Mouse (Mus musculus) forebrain, embryonic 15.5 days (tissue): ENCODE measurements around the gene Mlx. TPM values are rescaled to one million over a fixed set of nuclear protein-coding genes. Genes with fewer than 3 reads are reported as not detected.

ENCODE experiments used
- ATAC-seq: fragments of 200-750 bp; cut with Nextera tagmentation; replicated peaks from 2 replicates; pipeline ENCODE4 v1.8.0; 2017; ENCODE audit warnings: mild to moderate bottlenecking, moderate TSS enrichment, moderate library complexity
- H3K27ac ChIP-seq: fragments of 300-500 bp; sonication (generic); replicated peaks from 2 replicates; pipeline ENCODE4 v1.5.1; 2015; ENCODE audit warnings: mild to moderate bottlenecking, inconsistent platforms
- H3K27me3 ChIP-seq: fragments of 300-500 bp; sonication (generic); 2 replicates; pipeline ENCODE4 v1.6.1; 2015; ENCODE audit warnings: inconsistent platforms
- H3K36me3 ChIP-seq: fragments of 300-500 bp; sonication (generic); 2 replicates; pipeline ENCODE4 v1.6.1; 2015; ENCODE audit warnings: mild to moderate bottlenecking, inconsistent platforms
- H3K4me1 ChIP-seq: fragments of 300-500 bp; sonication (generic); 2 replicates; pipeline ENCODE4 v1.6.1; 2015; ENCODE audit warnings: inconsistent platforms
- H3K4me2 ChIP-seq: fragments of 300-500 bp; sonication (generic); replicated peaks from 2 replicates; pipeline ENCODE4 v1.6.1; 2015; ENCODE audit warnings: mild to moderate bottlenecking, inconsistent platforms
- H3K4me3 ChIP-seq: fragments of 300-500 bp; sonication (generic); 2 replicates; pipeline ENCODE4 v1.5.1; 2015; ENCODE audit warnings: mild to moderate bottlenecking, inconsistent platforms
- H3K9ac ChIP-seq: fragments of 300-500 bp; sonication (generic); replicated peaks from 2 replicates; pipeline ENCODE4 v1.6.1; 2015; ENCODE audit warnings: mild to moderate bottlenecking, inconsistent platforms
- H3K9me3 ChIP-seq: fragments of 300-500 bp; sonication (generic); 2 replicates; pipeline ENCODE4 v1.6.1; 2016; ENCODE audit warnings: inconsistent platforms
- WGBS: fragments of 180-500 bp; shearing (Covaris S2); methylation state at CpG from one replicate; pipeline ENCODE4 v1.1.7; 2015; ENCODE audit warnings: mixed read lengths; 5-methylcytosine and 5-hydroxymethylcytosine counted together
- polyA plus RNA-seq: library from polyadenylated mRNA; unstranded; fragments of >200 nt; fragmentation: Nextera tagmentation; extraction: Ambion mirVana; gene quantifications from 2 replicates; pipeline ENCODE4 v1.2.1, GENCODE M21; 2015

Gene Mlx
- polyA plus RNA-seq, result 92.9 and 96.5 TPM in 2 replicates

DNA sequence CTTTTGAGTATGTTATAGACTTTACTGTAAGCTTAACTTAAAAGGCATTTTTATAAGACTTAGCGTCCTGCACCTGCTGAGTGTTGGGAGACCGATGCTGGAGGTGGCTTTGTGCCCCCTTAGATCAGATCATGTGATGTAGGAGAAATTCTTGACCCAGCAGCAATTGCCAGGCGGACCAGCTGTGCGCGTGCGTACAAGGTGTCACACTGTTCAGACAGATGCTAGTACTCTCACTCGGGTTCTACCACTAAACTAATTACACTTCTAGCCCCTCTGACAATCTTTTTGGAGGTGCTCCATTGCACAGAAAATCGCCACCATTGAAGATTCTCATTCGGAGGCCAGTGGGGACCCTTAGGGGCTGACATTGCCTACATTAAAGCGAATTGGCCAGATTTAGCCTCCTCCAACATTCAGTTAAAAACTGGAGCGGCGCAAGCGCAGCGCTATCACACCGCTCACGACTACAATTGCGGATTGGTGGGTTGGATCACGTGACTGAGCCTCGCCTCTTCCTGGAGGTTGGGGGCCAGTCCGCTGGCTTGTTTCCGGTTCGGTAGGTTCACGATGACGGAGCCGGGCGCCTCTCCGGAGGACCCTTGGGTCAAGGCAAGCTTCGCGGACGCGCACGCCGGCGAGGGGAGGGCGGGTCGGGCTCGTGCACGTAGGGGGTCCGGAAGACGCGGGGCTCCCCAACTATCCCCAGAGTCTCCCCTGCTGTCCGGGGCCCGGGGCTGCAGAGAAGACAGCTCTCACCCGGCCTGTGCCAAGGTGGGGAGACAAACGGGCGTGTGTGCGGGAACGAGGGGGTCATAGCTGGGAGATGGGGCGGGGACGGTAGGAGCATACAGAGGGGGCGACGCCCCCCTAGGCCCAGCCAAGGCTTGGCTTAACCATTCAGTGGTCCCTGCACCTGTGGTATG lies at the start of gene Mlx:
Gene Mlx, plus strand, starts transcription at position 522 of the 926 bp plus-strand sequence.
- no peaks in the 10 kb centered on the region for H3K27me3 ChIP-seq
- H3K9ac ChIP-seq, result peak within 1 kb of the TSS; percentile 76
- H3K9me3 ChIP-seq, result no peaks in the 10 kb centered on the region
- peaks cover 38% of the 10 kb centered on the region for H3K4me1 ChIP-seq
- H3K36me3 ChIP-seq, result peaks cover 35% of the 10 kb centered on the region
- peak within 1 kb of the TSS; percentile 73 for H3K4me3 ChIP-seq
- peak; percentile 82 for ATAC-seq
- under 1% methylated on average over 52 of the region's 52 CpGs for WGBS
- H3K4me2 ChIP-seq, result peak within 1 kb of the TSS; percentile 89
- H3K27ac ChIP-seq, result peak within 1 kb of the TSS; percentile 86

DNA sequence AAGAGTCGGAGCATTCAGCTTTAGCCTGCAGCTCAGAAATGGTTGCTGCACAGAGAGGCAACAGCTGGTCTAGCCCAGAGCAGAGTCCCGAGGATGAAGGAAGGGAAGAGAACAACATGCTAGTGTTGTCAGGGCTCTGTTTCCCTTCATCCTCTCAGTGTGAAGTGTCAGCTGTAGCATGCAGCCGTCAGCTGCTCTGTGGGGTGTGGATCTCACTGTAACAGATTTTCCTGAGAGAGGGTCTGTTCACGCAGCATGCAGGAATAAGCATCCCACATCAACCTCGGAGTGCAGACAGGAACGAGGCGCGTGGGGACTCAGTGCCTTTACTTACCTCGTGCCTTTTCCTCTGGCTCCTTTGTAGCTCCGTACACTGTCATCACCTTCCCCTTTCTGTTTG lies 49.3 kb upstream of the Mlx start:
- no peak overlapping the region for H3K4me3 ChIP-seq
- 85% methylated on average over 10 of the region's 10 CpGs for WGBS
- H3K36me3 ChIP-seq, result peaks cover 86% of the 10 kb centered on the region
- ATAC-seq, result no peak
- H3K4me2 ChIP-seq, result no peak overlapping the region
- H3K9me3 ChIP-seq, result no peaks in the 10 kb centered on the region
- H3K9ac ChIP-seq, result no peak overlapping the region
- no peaks in the 10 kb centered on the region for H3K4me1 ChIP-seq
- no peak overlapping the region for H3K27ac ChIP-seq
- H3K27me3 ChIP-seq, result no peaks in the 10 kb centered on the region

DNA sequence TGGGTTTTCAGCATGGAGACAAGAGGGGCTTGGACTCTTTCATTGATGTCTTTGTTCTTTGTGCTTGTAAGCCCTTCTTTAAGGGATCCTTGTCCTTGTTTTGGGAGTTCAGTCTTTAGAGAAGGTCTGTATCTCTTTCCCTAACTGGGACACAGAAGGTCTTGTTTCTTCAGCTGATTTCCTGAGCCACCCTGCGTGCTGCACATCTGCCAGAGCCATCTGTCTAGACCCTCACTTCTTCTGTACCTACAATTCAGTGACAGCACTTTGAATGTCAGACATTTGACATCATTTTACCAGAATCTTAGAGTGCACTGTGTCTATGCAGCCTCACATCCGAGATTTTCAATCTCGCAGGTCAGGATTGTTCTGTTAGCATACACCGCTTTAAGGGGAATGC lies 41.3 kb upstream of the Mlx start:
- no peak for ATAC-seq
- no peaks in the 10 kb centered on the region for H3K9me3 ChIP-seq
- H3K27me3 ChIP-seq, result no peaks in the 10 kb centered on the region
- H3K4me3 ChIP-seq, result no peak overlapping the region
- no peak overlapping the region for H3K4me2 ChIP-seq
- no peak overlapping the region for H3K9ac ChIP-seq
- H3K4me1 ChIP-seq, result no peaks in the 10 kb centered on the region
- peaks cover 93% of the 10 kb centered on the region for H3K36me3 ChIP-seq
- 88% methylated on average over 4 of the region's 4 CpGs for WGBS
- no peak overlapping the region for H3K27ac ChIP-seq

DNA sequence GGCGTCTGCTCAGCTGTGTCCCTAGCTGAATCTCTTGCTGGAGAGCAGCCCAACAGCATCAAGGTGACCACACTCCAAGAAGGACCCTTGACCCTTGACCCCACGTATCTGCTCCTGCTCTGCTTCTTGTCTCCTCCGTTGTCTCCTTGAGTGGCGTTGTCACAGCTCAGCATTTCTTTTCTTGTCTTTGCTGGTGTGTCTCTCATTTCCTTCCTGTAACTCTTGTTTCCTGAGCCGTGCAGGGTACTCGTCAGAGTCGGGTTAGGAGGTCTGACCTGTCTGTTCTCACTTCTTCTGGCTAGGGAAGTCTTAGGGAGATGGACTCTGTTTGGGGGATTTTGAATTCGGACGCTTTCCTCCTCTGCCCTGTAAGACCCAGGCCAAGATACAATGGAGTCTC lies 40.6 kb upstream of the Mlx start:
- no peak for ATAC-seq
- 70% methylated on average over 9 of the region's 9 CpGs for WGBS
- H3K9me3 ChIP-seq, result no peaks in the 10 kb centered on the region
- no peaks in the 10 kb centered on the region for H3K27me3 ChIP-seq
- peaks cover 92% of the 10 kb centered on the region for H3K36me3 ChIP-seq
- H3K4me2 ChIP-seq, result no peak overlapping the region
- H3K9ac ChIP-seq, result no peak overlapping the region
- no peak overlapping the region for H3K27ac ChIP-seq
- H3K4me3 ChIP-seq, result no peak overlapping the region
- H3K4me1 ChIP-seq, result no peaks in the 10 kb centered on the region

DNA sequence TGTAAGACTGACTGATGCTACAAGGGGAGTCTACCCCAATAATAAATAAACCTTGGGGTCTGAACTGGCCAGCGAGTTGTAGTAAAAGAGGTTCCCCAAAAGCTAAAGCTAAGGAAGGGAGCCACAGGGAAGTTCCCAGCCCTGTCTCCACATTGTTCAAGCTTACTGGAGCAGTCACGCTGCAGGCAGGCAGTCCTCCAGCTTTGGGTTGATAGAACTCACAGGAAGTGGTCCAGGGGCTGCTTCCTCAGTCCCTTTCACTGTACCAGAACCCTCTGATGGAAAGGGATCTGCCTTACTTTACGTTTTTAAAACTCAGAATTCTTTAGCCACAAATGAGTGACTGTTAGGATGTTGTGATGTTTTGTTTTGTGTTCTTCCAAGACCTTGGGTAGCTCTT lies 39.6 kb upstream of the Mlx start:
- WGBS, result 86% methylated on average over 3 of the region's 3 CpGs
- Histone ChIP-seq H3K27me3 (no peaks in the 10 kb centered on the region), H3K27ac (no peak overlapping the region), H3K9ac (no peak overlapping the region), H3K36me3 (peaks cover 88% of the 10 kb centered on the region), H3K4me2 (no peak overlapping the region), H3K9me3 (no peaks in the 10 kb centered on the region), H3K4me3 (no peak overlapping the region), H3K4me1 (no peaks in the 10 kb centered on the region)
- ATAC-seq, result no peak

DNA sequence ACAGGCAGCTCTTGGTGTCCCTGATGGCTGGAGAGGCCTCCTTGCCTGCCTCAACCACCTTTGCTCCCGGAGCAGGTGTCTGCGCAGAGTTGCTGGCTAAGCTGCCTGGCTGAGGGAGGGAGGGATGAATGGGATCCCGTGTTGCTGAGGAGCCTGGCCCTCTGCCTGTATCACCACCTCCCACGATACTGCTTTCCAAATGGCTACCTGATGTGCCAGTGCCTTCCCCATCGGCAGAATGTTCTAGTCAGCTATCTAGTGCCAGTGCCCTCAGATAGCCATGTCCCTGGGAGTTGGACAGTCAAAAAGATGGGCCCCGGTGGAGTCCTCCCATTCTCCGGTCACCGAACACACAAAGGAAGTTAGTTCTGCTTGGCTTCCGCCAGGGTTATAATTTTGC lies 36.7 kb upstream of the Mlx start:
- WGBS, result 92% methylated on average over 9 of the region's 9 CpGs
- ATAC-seq, result no peak

DNA sequence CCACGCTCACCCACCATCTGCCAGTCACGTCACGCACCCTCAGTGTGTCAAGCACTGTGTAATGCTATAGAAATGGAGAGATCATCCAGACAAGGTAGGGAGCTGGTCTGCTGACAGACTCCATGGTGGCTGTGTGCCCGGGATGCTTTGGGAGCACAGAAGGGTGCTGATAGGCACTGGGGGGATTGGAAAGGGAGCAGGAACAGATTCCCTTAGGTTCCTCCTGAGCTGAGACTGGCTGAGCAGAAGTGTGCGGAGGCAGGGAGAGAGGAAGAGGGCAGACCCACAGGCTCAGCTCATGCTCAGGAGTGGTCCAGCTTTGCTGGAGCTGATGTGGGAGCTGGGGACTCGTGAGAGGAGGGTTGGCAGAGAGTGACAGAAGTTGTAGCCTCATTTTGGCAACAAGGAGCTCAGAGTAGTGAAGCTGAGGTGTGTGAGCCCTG lies 36.0 kb upstream of the Mlx start:
- no peaks in the 10 kb centered on the region for H3K27me3 ChIP-seq
- no peak overlapping the region for H3K4me2 ChIP-seq
- no peaks in the 10 kb centered on the region for H3K4me1 ChIP-seq
- peaks cover 81% of the 10 kb centered on the region for H3K36me3 ChIP-seq
- no peaks in the 10 kb centered on the region for H3K9me3 ChIP-seq
- no peak for ATAC-seq
- H3K4me3 ChIP-seq, result no peak overlapping the region
- WGBS, result 76% methylated on average over 6 of the region's 6 CpGs
- H3K27ac ChIP-seq, result 0 out of 2 replicates have a peak overlapping the region, but pooled peaks have one; percentile 18
- H3K9ac ChIP-seq, result no peak overlapping the region

More for the DNA sequence above, 36.7 kb upstream of the Mlx start:
- Histone ChIP-seq H3K4me1 (no peaks in the 10 kb centered on the region), H3K9ac (no peak overlapping the region), H3K9me3 (no peaks in the 10 kb centered on the region), H3K36me3 (peaks cover 81% of the 10 kb centered on the region), H3K27ac (no peak overlapping the region), H3K4me3 (no peak overlapping the region), H3K4me2 (no peak overlapping the region), H3K27me3 (no peaks in the 10 kb centered on the region)

DNA sequence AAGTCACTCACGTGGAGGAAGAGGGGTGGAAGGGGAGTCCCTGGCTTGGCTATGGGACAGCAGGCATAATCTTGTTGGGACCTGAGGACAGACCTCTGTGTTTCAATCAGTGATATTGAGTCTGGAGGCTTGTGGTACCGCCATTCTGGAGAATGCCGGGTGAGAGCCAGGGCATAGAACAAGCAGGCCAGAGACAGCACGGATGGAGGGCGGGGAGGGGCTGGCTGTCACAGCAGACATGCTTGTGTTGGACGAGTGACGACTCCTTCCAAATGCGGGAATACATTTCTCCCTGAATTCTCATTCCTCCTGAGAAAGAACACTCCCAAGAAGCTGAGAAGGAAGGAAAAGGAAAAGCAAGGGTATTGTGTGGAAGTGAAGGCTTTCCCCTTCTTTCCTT lies 35.5 kb upstream of the Mlx start:
- peaks cover 81% of the 10 kb centered on the region for H3K36me3 ChIP-seq
- H3K27ac ChIP-seq, result no peak overlapping the region
- no peaks in the 10 kb centered on the region for H3K27me3 ChIP-seq
- no peaks in the 10 kb centered on the region for H3K4me1 ChIP-seq
- H3K4me3 ChIP-seq, result no peak overlapping the region
- H3K9ac ChIP-seq, result no peak overlapping the region
- no peaks in the 10 kb centered on the region for H3K9me3 ChIP-seq
- no peak for ATAC-seq
- WGBS, result 80% methylated on average over 8 of the region's 8 CpGs
- no peak overlapping the region for H3K4me2 ChIP-seq

DNA sequence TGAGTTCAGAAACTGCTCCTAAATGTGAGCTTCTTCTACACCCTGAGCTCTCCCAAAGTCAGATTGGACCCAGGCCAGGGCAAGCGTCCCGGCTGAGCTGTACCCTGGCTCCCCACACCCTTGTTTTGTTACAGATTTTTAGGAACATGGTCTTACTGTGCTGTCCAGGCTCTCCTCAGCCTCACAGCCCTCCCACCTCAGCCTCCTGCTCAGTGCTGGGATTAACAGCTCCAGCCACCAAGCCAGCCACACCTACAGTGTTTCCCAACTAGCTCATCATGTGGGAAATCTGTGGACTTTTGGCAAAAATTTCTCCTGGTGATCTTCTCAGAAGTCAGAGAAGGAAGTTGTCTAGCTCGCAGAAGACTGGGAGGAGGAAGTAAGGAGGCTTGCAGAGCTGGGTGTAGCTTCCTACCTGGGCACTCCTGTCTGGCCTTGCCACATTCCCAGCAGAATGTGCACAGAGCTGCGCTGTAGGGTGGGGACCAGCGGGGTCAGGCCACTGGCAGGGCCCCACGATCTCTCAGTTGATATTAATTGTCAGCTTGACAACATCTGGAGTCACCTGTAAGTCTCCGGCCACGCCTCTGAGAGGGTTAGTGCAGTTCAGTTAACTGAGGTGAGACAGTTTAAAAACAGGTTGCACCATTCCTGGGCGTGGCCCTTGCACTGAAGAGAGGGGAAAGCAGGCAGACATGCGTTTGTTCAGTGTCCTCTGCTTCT lies 34.2 kb upstream of the Mlx start:
- Histone ChIP-seq H3K27me3 (no peaks in the 10 kb centered on the region), H3K9ac (no peak overlapping the region), H3K4me3 (no peak overlapping the region), H3K27ac (no peak overlapping the region), H3K4me1 (no peaks in the 10 kb centered on the region), H3K4me2 (no peak overlapping the region), H3K36me3 (peaks cover 77% of the 10 kb centered on the region), H3K9me3 (no peaks in the 10 kb centered on the region)
- no peak for ATAC-seq
- WGBS, result 93% methylated on average over 10 of the region's 10 CpGs

DNA sequence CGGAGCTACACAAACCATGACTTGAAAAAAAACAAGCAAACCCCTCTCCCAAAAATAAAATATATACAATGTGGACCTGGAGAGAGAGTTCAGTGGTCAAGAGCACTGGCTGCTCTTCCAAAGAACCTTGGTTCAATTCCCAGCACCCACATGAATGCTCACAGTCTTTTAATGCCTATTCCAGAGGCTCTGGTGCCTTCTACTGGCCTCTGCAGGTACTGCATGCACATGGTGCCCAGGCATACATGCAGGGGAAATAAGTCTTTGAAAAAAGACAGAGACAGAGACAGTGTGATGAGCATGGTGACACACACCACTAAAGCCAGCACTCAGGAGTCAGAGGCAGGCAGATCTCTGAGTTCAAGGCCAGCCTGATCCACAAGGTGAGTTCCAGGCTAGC lies 33.1 kb upstream of the Mlx start:
- Histone ChIP-seq H3K27ac (no peak overlapping the region), H3K4me1 (no peaks in the 10 kb centered on the region), H3K27me3 (no peaks in the 10 kb centered on the region), H3K9ac (no peak overlapping the region), H3K4me2 (no peak overlapping the region), H3K9me3 (no peaks in the 10 kb centered on the region), H3K4me3 (no peak overlapping the region), H3K36me3 (peaks cover 74% of the 10 kb centered on the region)
- ATAC-seq, result no peak
- 100% methylated on average over 1 of the region's 1 CpGs for WGBS

DNA sequence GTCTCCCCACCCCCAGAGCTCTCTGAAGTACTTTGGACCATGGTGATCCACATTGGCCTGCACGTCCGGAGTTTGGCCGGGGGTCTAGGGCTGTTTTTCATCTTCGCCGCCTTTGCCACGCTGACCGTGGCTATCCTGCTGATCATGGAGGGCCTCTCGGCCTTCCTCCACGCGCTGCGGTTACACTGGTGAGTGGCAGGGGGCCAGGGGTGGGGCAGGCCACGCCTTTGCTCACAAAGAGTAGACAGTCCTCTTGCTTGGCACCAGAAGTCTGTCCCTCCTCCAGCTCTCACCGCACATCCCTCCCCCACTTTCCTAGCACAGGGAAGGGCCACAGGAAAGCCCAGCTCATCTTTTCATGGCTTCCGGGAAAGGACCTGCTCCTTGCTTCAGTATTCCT lies 31.7 kb upstream of the Mlx start:
- no peaks in the 10 kb centered on the region for H3K27me3 ChIP-seq
- no peak overlapping the region for H3K4me2 ChIP-seq
- 85% methylated on average over 14 of the region's 14 CpGs for WGBS
- no peak for ATAC-seq
- H3K9ac ChIP-seq, result no peak overlapping the region
- H3K27ac ChIP-seq, result no peak overlapping the region
- no peak overlapping the region for H3K4me3 ChIP-seq
- H3K4me1 ChIP-seq, result no peaks in the 10 kb centered on the region
- peaks cover 66% of the 10 kb centered on the region for H3K36me3 ChIP-seq
- H3K9me3 ChIP-seq, result no peaks in the 10 kb centered on the region

DNA sequence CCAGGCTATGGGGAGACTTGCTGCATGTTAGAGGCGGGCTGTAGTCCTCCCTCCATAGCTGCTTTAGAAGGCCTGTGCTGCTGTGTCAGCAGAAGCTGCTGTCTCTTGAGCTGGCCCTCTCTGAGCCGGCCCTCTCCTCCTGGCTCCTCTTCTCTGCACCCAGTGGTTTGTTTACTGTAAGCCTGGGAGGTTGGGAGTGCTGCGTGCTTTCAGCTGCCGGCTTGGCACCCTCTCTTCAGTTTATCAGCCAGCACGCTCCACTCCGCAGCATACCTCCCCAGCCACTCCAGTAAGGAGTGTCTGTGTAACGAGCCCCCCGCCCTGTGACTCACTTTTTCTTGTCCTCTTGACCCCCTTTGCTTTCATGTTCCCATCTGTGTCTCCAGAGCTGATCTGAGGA lies 30.2 kb upstream of the Mlx start:
- Histone ChIP-seq H3K27me3 (no peaks in the 10 kb centered on the region), H3K36me3 (peaks cover 60% of the 10 kb centered on the region), H3K4me3 (no peak overlapping the region), H3K4me1 (no peaks in the 10 kb centered on the region), H3K27ac (no peak overlapping the region), H3K4me2 (no peak overlapping the region), H3K9me3 (no peaks in the 10 kb centered on the region), H3K9ac (no peak overlapping the region)
- no peak for ATAC-seq
- WGBS, result 56% methylated on average over 8 of the region's 8 CpGs
